Mouse (Mus musculus): Measurements from ENCODE around the gene Cdsn. TPM values are rescaled to one million over a fixed set of nuclear protein-coding genes. Genes with fewer than 3 reads are reported as not detected.

Gene Cdsn
- polyA plus RNA-seq (2017; shearing (Covaris generic)), result not detected

DNA sequence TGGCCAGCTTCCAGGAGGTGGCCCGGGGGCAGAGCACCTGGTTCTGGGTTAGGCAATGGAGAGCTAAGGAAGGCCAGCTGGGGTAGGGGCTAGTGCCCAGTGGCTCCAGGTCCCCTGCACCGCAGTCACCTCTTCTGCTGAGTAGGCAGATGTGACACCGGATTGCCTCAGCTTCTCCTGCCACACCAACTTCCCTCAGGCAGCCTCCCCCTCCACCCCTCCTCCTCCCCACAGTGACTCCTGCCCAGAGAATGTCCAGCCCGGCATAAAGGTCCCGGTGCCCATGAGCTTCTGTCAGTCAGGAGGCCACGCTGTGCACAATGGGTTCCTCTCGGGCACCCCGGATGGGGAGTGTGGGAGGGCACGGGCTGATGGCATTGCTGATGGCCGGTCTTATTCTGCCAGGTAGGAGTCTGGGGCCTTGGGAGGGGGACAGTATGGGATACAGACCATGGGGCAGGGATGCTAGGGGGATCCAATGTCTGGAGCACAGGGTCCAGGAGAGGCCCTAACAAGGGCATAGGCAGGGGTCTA lies at the start of gene Cdsn:
Gene Cdsn (plus strand): TSS at position 248 of the 534 bp plus-strand sequence.

DNA sequence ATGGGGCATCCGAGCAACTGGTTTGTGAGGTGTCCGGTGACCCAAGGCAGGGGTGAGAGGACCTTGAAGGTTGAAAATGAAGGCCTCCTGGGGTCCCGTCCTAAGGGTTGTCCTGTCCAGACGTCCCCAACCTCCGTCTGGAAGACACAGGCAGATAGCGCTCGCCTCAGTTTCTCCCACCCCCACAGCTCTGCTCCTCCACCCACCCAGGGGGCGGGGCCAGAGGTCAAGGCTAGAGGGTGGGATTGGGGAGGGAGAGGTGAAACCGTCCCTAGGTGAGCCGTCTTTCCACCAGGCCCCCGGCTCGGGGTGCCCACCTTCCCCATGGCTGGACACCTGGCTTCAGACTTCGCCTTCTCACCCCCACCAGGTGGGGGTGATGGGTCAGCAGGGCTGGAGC lies 46.2 kb upstream of the Cdsn start, which contains the start of gene Pou5f1:
Gene Pou5f1 (plus strand): TSS at position 243 of the 400 bp plus-strand sequence.

DNA sequence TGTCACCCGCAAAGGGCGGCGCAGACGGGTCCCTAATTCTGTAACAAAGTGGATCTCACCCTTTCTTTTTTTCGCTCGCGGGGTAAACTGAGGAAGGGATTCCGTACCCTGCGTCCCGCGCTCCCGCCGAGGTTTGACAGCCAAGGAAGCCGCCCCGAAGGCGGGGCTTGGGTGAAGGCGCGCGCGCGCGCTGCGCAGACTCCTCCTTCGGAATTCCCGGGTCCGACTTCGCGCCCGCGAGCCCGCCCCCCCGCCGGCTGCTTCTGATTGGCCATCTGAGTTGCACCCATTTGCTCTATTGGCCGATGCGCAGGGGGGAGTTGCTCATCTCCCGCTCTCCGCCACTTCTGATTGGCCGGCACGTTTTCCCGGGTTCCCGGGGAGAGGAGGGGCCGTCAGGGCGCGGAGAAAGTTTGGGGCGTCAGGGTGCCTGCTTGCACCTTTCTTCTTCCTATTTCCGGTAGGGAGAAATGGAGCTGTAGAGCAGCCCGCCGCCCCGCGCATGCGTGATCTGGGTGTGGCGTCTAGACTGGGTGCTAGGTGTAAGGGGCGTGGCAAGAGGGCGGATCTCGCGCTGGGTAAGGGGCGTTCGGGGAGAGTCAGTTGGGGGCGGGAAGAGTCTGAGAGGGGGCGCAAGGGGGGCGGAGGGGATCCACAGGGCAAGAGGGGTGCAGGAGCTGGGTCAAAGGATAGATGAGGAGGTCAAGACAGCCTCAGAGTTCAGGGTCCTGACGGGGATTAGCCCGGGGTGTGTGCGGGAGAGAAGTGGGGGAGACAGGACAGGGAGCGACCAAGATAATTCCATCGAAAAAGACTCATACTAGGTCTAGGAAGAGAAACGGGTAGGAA lies 35.1 kb upstream of the Cdsn start, which contains the start of the genes Tcf19 and Cchcr1:
Gene Tcf19 (minus strand): TSS at position 173 of the 849 bp plus-strand sequence.
Gene Cchcr1 (plus strand): TSS at position 449 of the 849 bp plus-strand sequence.

GRCm38 (mm10) chr17:35532901-35533300 lies 19.0 kb upstream of the Cdsn start, which contains the start of gene Psors1c2:
Gene Psors1c2 (plus strand): TSS chr17:35533201.

GRCm38 (mm10) chr17:35567150-35567549 lies 15.2 kb downstream of the Cdsn start, which contains the start of gene 2300002M23Rik:
Gene 2300002M23Rik (plus strand): TSS chr17:35567450.

GRCm38 (mm10) chr17:35601249-35601648 lies 49.3 kb downstream of the Cdsn start, which contains the start of gene Sfta2:
Gene Sfta2 (plus strand): TSS chr17:35601549.

Other genes with a start within 250 kb of the Cdsn start
- gene H2-Q1, start 231.7 kb upstream of the Cdsn start, polyA plus RNA-seq (2017; shearing (Covaris generic)), result not detected
- 7.0 TPM for gene H2-Q2, start 209.9 kb upstream of the Cdsn start, polyA plus RNA-seq (2017; shearing (Covaris generic))
- gene H2-Q4, start 172.5 kb upstream of the Cdsn start, polyA plus RNA-seq (2017; shearing (Covaris generic)), result 50.9 TPM
- gene H2-Q6, start 127.3 kb upstream of the Cdsn start, polyA plus RNA-seq (2017; shearing (Covaris generic)), result 505 TPM
- gene H2-Q7, start 113.0 kb upstream of the Cdsn start, polyA plus RNA-seq (2017; shearing (Covaris generic)), result 1,681 TPM
- gene H2-Q10, start 82.0 kb upstream of the Cdsn start, polyA plus RNA-seq (2017; shearing (Covaris generic)), result 24.6 TPM
- not detected for gene Pou5f1, start 46.1 kb upstream of the Cdsn start, polyA plus RNA-seq (2017; shearing (Covaris generic))
- 8.0 TPM for gene Tcf19, start 35.3 kb upstream of the Cdsn start, polyA plus RNA-seq (2017; shearing (Covaris generic))
- gene Cchcr1, start 35.0 kb upstream of the Cdsn start, polyA plus RNA-seq (2017; shearing (Covaris generic)), result 2.9 TPM
- not detected for gene Psors1c2, start 18.9 kb upstream of the Cdsn start, polyA plus RNA-seq (2017; shearing (Covaris generic))
- gene 2300002M23Rik, start 15.3 kb downstream of the Cdsn start, polyA plus RNA-seq (2017; shearing (Covaris generic)), result not detected
- gene Sfta2, start 49.4 kb downstream of the Cdsn start, polyA plus RNA-seq (2017; shearing (Covaris generic)), result not detected
- not detected for gene Gm9573, start 74.5 kb downstream of the Cdsn start, polyA plus RNA-seq (2017; shearing (Covaris generic))
- not detected for gene Mucl3, start 91.6 kb downstream of the Cdsn start, polyA plus RNA-seq (2017; shearing (Covaris generic))
- gene Vars2, start 115.5 kb downstream of the Cdsn start, polyA plus RNA-seq (2017; shearing (Covaris generic)), result 26.4 TPM
- 16.5 TPM for gene Gtf2h4, start 121.6 kb downstream of the Cdsn start, polyA plus RNA-seq (2017; shearing (Covaris generic))
- 10.6 TPM for gene Ddr1, start 152.5 kb downstream of the Cdsn start, polyA plus RNA-seq (2017; shearing (Covaris generic))

All from naive thymus-derived CD4-positive, alpha-beta T cell, adult 5 months (primary cell).